ENCODE assay signal across 31 mouse cellular contexts in genomic region chr11:29544225-29544945, GRCm38 (mm10). TPM values are rescaled to one million over a fixed set of nuclear protein-coding genes. Genes with fewer than 3 reads are reported as not detected.
DNase-seq lines count a peak whose midpoint lies in the region; ATAC-seq and TF ChIP-seq lines count a peak whose summit lies in the region.
"Had no signal": no experiment of that assay in that cellular context is flagged by ENCODE, and none has a peak within 500 bp of the region (broad histone marks: within the 10 kb centered on the region; RNA-seq: fewer than 3 reads in every experiment).

No protein-coding gene starts in this region.

- H3K27ac ChIP-seq in midbrain, embryonic 11.5 days (ENCODE audit: low read depth, low read length) = no peak overlapping the region
- no peak overlapping the region for H3K27ac ChIP-seq in midbrain, embryonic 15.5 days
- H3K27ac ChIP-seq in ES-E14 (ENCODE audit: insufficient read depth, low read depth, low read length, poor library complexity, severe bottlenecking) = no peak overlapping the region; the same call in 1 of the 2 replicates
- H3K27ac ChIP-seq: gastrocnemius, adult 2 months; heart, embryonic 15.5 days; hindbrain, embryonic 10.5 days; hindbrain, embryonic 13.5 days; intestine, embryonic 15.5 days had no signal

- H3K4me1 ChIP-seq in midbrain, embryonic 11.5 days (ENCODE audit: control insufficient read depth, insufficient read depth, low read length) = peaks cover 12% of the 10 kb centered on the region; the same call in 1 of the 2 replicates
- H3K4me1 ChIP-seq in midbrain, embryonic 15.5 days = peaks cover 15% of the 10 kb centered on the region
- H3K4me1 ChIP-seq in ES-E14 (ENCODE audit: control insufficient read depth in 2 of 2, insufficient read depth in 2 of 2, low read length in 2 of 2, poor library complexity in 1 of 2) = no peaks in the 10 kb centered on the region

- H3K4me3 ChIP-seq in midbrain, embryonic 11.5 days (ENCODE audit: low read depth, low read length) = no peak overlapping the region
- H3K4me3 ChIP-seq in midbrain, embryonic 15.5 days = no peak overlapping the region
- no peak overlapping the region for H3K4me3 ChIP-seq in ES-E14 (ENCODE audit: insufficient read depth in 1 of 2, low read depth in 1 of 2, low read length in 2 of 2, poor library complexity in 1 of 2, severe bottlenecking in 1 of 2)
- H3K4me3 ChIP-seq: gastrocnemius, adult 2 months; heart, embryonic 12.5 days; heart, embryonic 15.5 days; hindbrain, embryonic 10.5 days; hindbrain, embryonic 13.5 days; intestine, embryonic 15.5 days had no signal

- intact Hi-C loops in left cerebral cortex, postnatal 25 days (cut with DNase I) = no loop called here

- peaks cover 11% of the 10 kb centered on the region; the same call in 1 of the 2 replicates for H3K36me3 ChIP-seq in midbrain, embryonic 11.5 days (ENCODE audit: control insufficient read depth, insufficient read depth, low read length)
- peaks cover 25% of the 10 kb centered on the region for H3K36me3 ChIP-seq in midbrain, embryonic 15.5 days (replicated peaks)
- H3K36me3 ChIP-seq in ES-E14 (ENCODE audit: control insufficient read depth, insufficient read depth, low read length, poor library complexity, severe bottlenecking) = peaks cover 17% of the 10 kb centered on the region

- H3K4me2 ChIP-seq in midbrain, embryonic 11.5 days = no peak overlapping the region
- no peak overlapping the region for H3K4me2 ChIP-seq in midbrain, embryonic 15.5 days
- H3K4me2 ChIP-seq: heart, embryonic 12.5 days; heart, embryonic 15.5 days; hindbrain, embryonic 13.5 days; intestine, embryonic 15.5 days had no signal

- peak; percentile 5 for DNase-seq in embryo, embryonic 10.5 days (ENCODE audit: low spot score)
- DNase-seq in embryo, embryonic 10 days (ENCODE audit: low spot score) = no peak
- DNase-seq in midbrain, embryonic 11.5 days (ENCODE audit: low spot score, missing footprints) = peak; percentile 85
- DNase-seq in ES-E14 (ENCODE audit: low read depth, low spot score) = no peak
- no peak for DNase-seq in left cerebral cortex, postnatal 25 days (ENCODE audit: low spot score in 2 of 2)
- DNase-seq in urinary bladder, postnatal 14 days (ENCODE audit: low spot score) = no peak
- no peak for DNase-seq in retina, postnatal 1 day
- DNase-seq: adrenal gland, adult 8-10 months; adrenal gland, postnatal 25 days; cerebellum, adult 11-12 months; cerebellum, adult 8-10 months; cerebellum, postnatal 10 days; cerebellum, postnatal 36 days; forebrain, postnatal 0 days; gastrocnemius, adult 2 months; gastrocnemius, postnatal 14 days; heart, adult 18-20 months; heart, postnatal 10 days; heart, postnatal 36 days had no signal

- no peaks in the 10 kb centered on the region for H3K9me3 ChIP-seq in midbrain, embryonic 11.5 days (ENCODE audit: control insufficient read depth, low read length)
- no peaks in the 10 kb centered on the region for H3K9me3 ChIP-seq in midbrain, embryonic 15.5 days
- no peaks in the 10 kb centered on the region for H3K9me3 ChIP-seq in ES-E14 (ENCODE audit: control insufficient read depth, insufficient read depth, low read depth, low read length)
- H3K9me3 ChIP-seq: heart, embryonic 12.5 days; heart, embryonic 15.5 days; hindbrain, embryonic 10.5 days; hindbrain, embryonic 13.5 days; intestine, embryonic 15.5 days had no signal

- no peak overlapping the region for H3K9ac ChIP-seq in midbrain, embryonic 11.5 days (ENCODE audit: low read length)
- H3K9ac ChIP-seq in midbrain, embryonic 15.5 days = no peak overlapping the region
- no peak overlapping the region for H3K9ac ChIP-seq in ES-E14 (ENCODE audit: insufficient read depth, low read depth, low read length, poor library complexity, severe bottlenecking)
- H3K9ac ChIP-seq: forebrain, postnatal 0 days; heart, embryonic 12.5 days; heart, embryonic 15.5 days; hindbrain, embryonic 13.5 days; intestine, embryonic 15.5 days had no signal

- WGBS in midbrain, embryonic 11.5 days = 83% methylated on average over 3 of the region's 3 CpGs
- WGBS in midbrain, embryonic 15.5 days = 89% methylated on average over 3 of the region's 3 CpGs

- no peaks in the 10 kb centered on the region for H3K27me3 ChIP-seq in midbrain, embryonic 11.5 days (ENCODE audit: control insufficient read depth, insufficient read depth, low read length)
- no peaks in the 10 kb centered on the region for H3K27me3 ChIP-seq in midbrain, embryonic 15.5 days (replicated peaks)
- H3K27me3 ChIP-seq: heart, embryonic 12.5 days; heart, embryonic 15.5 days; hindbrain, embryonic 13.5 days; intestine, embryonic 15.5 days had no signal

- ATAC-seq in midbrain, embryonic 11.5 days (ENCODE audit: low FRiP score) = no peak
- no peak for ATAC-seq in midbrain, embryonic 15.5 days (replicated peaks)
- ATAC-seq: activated CD4-positive, CD25-positive, alpha-beta regulatory T cell, adult 4 months; CD4-positive, CD25-positive, alpha-beta regulatory T cell, adult 4 months; forebrain, embryonic 14.5 days; forebrain, postnatal 0 days; hindbrain, embryonic 16.5 days; intestine, embryonic 15.5 days had no signal

- in situ Hi-C loops in ES-E14 (cut with MboI; ENCODE audit: low sequenced_read_pairs in 2 of 2, unreplicated experiment in 2 of 2) = no loop called here

TF ChIP-seq in ES-E14, 5 proteins besides CTCF, POLR2A, EP300 and RAD21:
- no peak for TF ChIP-seq ZC3H11A (IDR thresholded peaks at IDR 0.05; ENCODE audit: borderline replicate concordance, low read depth, low read length)
- no peak for TF ChIP-seq MAFK (IDR thresholded peaks at IDR 0.05; ENCODE audit: insufficient read depth, low read depth, low read length)
- peak; percentile 29; the same call in 1 of the 2 replicates for TF ChIP-seq CHD2 (IDR thresholded peaks at IDR 0.05; ENCODE audit: low read depth, low read length)

RNA-seq across cellular contexts. Expression of gene Clhc1, which starts 3.4 kb away (rescaled TPM):
- 0.15 and 0.59 TPM in 2 replicates for polyA plus RNA-seq in midbrain, embryonic 11.5 days (2014; fragmentation: Nextera tagmentation; extraction: Ambion mirVana)
- polyA plus RNA-seq in midbrain, embryonic 15.5 days (2015; fragmentation: Nextera tagmentation; extraction: Ambion mirVana) = 0.19 TPM in 1 of 2 replicates, not detected in the other
- 0.58 and 0.67 TPM in 2 replicates for total RNA-seq in ES-E14 (2012; rRNA removed)
- under 1 TPM in 1 of 2 experiments, not detected in 1; 0.21 TPM for total RNA-seq in left cerebral cortex, postnatal 25 days (2021)
- total RNA-seq: forebrain, postnatal 0 days; gastrocnemius, adult 2 months; gastrocnemius, postnatal 14 days; heart, adult 18-20 months; heart, postnatal 10 days; heart, postnatal 36 days had no signal
- polyA plus RNA-seq: C2C12; embryonic facial prominence, embryonic 11.5 days; intestine, embryonic 15.5 days had no signal

RNA-seq across cellular contexts. Expression of gene Rps27a, which starts 3.5 kb away (rescaled TPM):
- polyA plus RNA-seq in midbrain, embryonic 11.5 days (2014; fragmentation: Nextera tagmentation; extraction: Ambion mirVana) = 974 and 996 TPM in 2 replicates
- 452 and 494 TPM in 2 replicates for polyA plus RNA-seq in midbrain, embryonic 15.5 days (2015; fragmentation: Nextera tagmentation; extraction: Ambion mirVana)
- 953 and 1,218 TPM in 2 replicates for total RNA-seq in ES-E14 (2012; rRNA removed)
- total RNA-seq in left cerebral cortex, postnatal 25 days (2021) = 100 to 1,000 TPM; 433 to 461 TPM

RNA-seq across cellular contexts. Expression of gene Mtif2, which starts 18.2 kb away (rescaled TPM):
- 39.9 and 44.6 TPM in 2 replicates for polyA plus RNA-seq in midbrain, embryonic 11.5 days (2014; fragmentation: Nextera tagmentation; extraction: Ambion mirVana)
- polyA plus RNA-seq in midbrain, embryonic 15.5 days (2015; fragmentation: Nextera tagmentation; extraction: Ambion mirVana) = 52.6 and 58.2 TPM in 2 replicates
- total RNA-seq in ES-E14 (2012; rRNA removed) = 24.3 and 30.0 TPM in 2 replicates
- 10 to 100 TPM; 28.7 to 34.3 TPM for total RNA-seq in left cerebral cortex, postnatal 25 days (2021)

RNA-seq across cellular contexts. Expression of gene Prorsd1, which starts 29.6 kb away (rescaled TPM):
- 22.6 and 26.2 TPM in 2 replicates for polyA plus RNA-seq in midbrain, embryonic 11.5 days (2014; fragmentation: Nextera tagmentation; extraction: Ambion mirVana)
- 7.7 and 9.3 TPM in 2 replicates for polyA plus RNA-seq in midbrain, embryonic 15.5 days (2015; fragmentation: Nextera tagmentation; extraction: Ambion mirVana)
- 8.2 and 12.4 TPM in 2 replicates for total RNA-seq in ES-E14 (2012; rRNA removed)
- total RNA-seq in left cerebral cortex, postnatal 25 days (2021) = 1 to 10 TPM; 1.5 to 3.9 TPM

Comparison
In these comparisons a context has a peak if more than half of its experiments do, and no peak if none do; other contexts are left out.
1. DNase-seq: peak in embryo, embryonic 10.5 days (single experiment) and midbrain, embryonic 11.5 days (single experiment); none in embryo, embryonic 10 days (single experiment), ES-E14 (single experiment), left cerebral cortex, postnatal 25 days (0 of 2), urinary bladder, postnatal 14 days (single experiment) and retina, postnatal 1 day (single experiment).